ENCODE assay signal across 8 mouse cellular contexts in genomic region chr5:35391656-35392333, GRCm38 (mm10). TPM values are rescaled to one million over a fixed set of nuclear protein-coding genes. Genes with fewer than 3 reads are reported as not detected.
DNase-seq lines count a peak whose midpoint lies in the region; ATAC-seq and TF ChIP-seq lines count a peak whose summit lies in the region.

No protein-coding gene starts in this region.

- H3K9me3 ChIP-seq in embryonic facial prominence, embryonic 15.5 days (replicated peaks): no peaks in the 10 kb centered on the region
- no peaks in the 10 kb centered on the region for H3K9me3 ChIP-seq in limb, embryonic 11.5 days (ENCODE audit: control insufficient read depth, low read length)

- no peaks in the 10 kb centered on the region for H3K79me2 ChIP-seq in liver, adult 2 months (ENCODE audit: control insufficient read depth, insufficient read depth, low read length)

- no peak for ATAC-seq in embryonic facial prominence, embryonic 15.5 days (ENCODE audit: insufficient number of reproducible peaks, low FRiP score, low TSS enrichment, low read depth)
- no peak for ATAC-seq in limb, embryonic 11.5 days (ENCODE audit: insufficient number of reproducible peaks, low FRiP score, low TSS enrichment, low read depth)

- peak overlapping the region; percentile 66 for H3K4me2 ChIP-seq in embryonic facial prominence, embryonic 15.5 days (replicated peaks)
- peak overlapping the region; percentile 35; the same call in 1 of the 2 replicates for H3K4me2 ChIP-seq in limb, embryonic 11.5 days (ENCODE audit: low read depth, severe bottlenecking)

- TF ChIP-seq CTCF in liver, adult 2 months (IDR thresholded peaks at IDR 0.05; ENCODE audit: low read depth, low read length): peak; percentile 30
- no peak for TF ChIP-seq CTCF in cerebellum, adult 2 months (IDR thresholded peaks at IDR 0.05; ENCODE audit: borderline replicate concordance, insufficient read depth, low read depth, low read length)

- under 1% methylated on average over 85 of the region's 88 CpGs for WGBS in liver, adult 2 months
- 1% methylated on average over 88 of the region's 88 CpGs for WGBS in embryonic facial prominence, embryonic 15.5 days
- WGBS in limb, embryonic 11.5 days: under 1% methylated on average over 84 of the region's 88 CpGs
- WGBS in cerebellum, adult 2 months: under 1% methylated on average over 88 of the region's 88 CpGs

- H3K27me3 ChIP-seq in liver, adult 2 months (ENCODE audit: control insufficient read depth, insufficient read depth, low read length): peaks cover 39% of the 10 kb centered on the region
- peaks cover 97% of the 10 kb centered on the region for H3K27me3 ChIP-seq in embryonic facial prominence, embryonic 15.5 days
- H3K27me3 ChIP-seq in limb, embryonic 11.5 days (ENCODE audit: control insufficient read depth, insufficient read depth, low read length): peaks cover 95% of the 10 kb centered on the region
- peaks cover 16% of the 10 kb centered on the region for H3K27me3 ChIP-seq in cerebellum, adult 2 months (ENCODE audit: control insufficient read depth, insufficient read depth, low read length)

- no peaks in the 10 kb centered on the region for H3K36me3 ChIP-seq in liver, adult 2 months (ENCODE audit: control insufficient read depth, insufficient read depth, low read length)
- no peaks in the 10 kb centered on the region for H3K36me3 ChIP-seq in embryonic facial prominence, embryonic 15.5 days
- no peaks in the 10 kb centered on the region for H3K36me3 ChIP-seq in limb, embryonic 11.5 days (ENCODE audit: control insufficient read depth, insufficient read depth, low read length)

- peak overlapping the region; percentile 3; the same call in 1 of the 2 replicates for H3K4me3 ChIP-seq in liver, adult 2 months (ENCODE audit: insufficient read depth, low read depth, low read length)
- H3K4me3 ChIP-seq in embryonic facial prominence, embryonic 15.5 days (replicated peaks): peak overlapping the region; percentile 40
- peak overlapping the region; percentile 23 for H3K4me3 ChIP-seq in limb, embryonic 11.5 days (ENCODE audit: low read depth, low read length)
- no peak overlapping the region for H3K4me3 ChIP-seq in cerebellum, adult 2 months (replicated peaks; ENCODE audit: insufficient read depth, low read depth, low read length)

- no peak overlapping the region for H3K27ac ChIP-seq in liver, adult 2 months (replicated peaks; ENCODE audit: insufficient read depth, low read depth, low read length)
- no peak overlapping the region for H3K27ac ChIP-seq in embryonic facial prominence, embryonic 15.5 days (replicated peaks)
- H3K27ac ChIP-seq in limb, embryonic 11.5 days (replicated peaks; ENCODE audit: low read depth, low read length): no peak overlapping the region
- no peak overlapping the region for H3K27ac ChIP-seq in cerebellum, adult 2 months (ENCODE audit: insufficient read depth, low read length)

- DNase-seq in liver, adult 2 months (ENCODE audit: extremely low read depth, low read depth, low spot score): no peak
- no peak for DNase-seq in liver
- peak; percentile 68 for DNase-seq in limb, embryonic 11.5 days (ENCODE audit: low spot score)
- DNase-seq in retina, postnatal 1 day: peak; percentile 59
- DNase-seq in cerebellum, adult 2 months: no peak
- DNase-seq in right cerebral cortex, postnatal 14 days: no peak
- DNase-seq in spleen, postnatal 36 days (ENCODE audit: low spot score in 2 of 2): no peak

- no peak for TF ChIP-seq POLR2A in liver, adult 2 months (IDR thresholded peaks at IDR 0.05; ENCODE audit: extremely low read depth, insufficient read depth, low read length)
- no peak for TF ChIP-seq POLR2A in cerebellum, adult 2 months (IDR thresholded peaks at IDR 0.05; ENCODE audit: borderline replicate concordance, insufficient read depth, low read length)

- H3K4me1 ChIP-seq in liver, adult 2 months (ENCODE audit: control insufficient read depth, insufficient read depth, low read length): peaks cover 3% of the 10 kb centered on the region; the same call in 1 of the 2 replicates
- H3K4me1 ChIP-seq in embryonic facial prominence, embryonic 15.5 days: peaks cover 35% of the 10 kb centered on the region
- peaks cover 6% of the 10 kb centered on the region for H3K4me1 ChIP-seq in limb, embryonic 11.5 days (ENCODE audit: control insufficient read depth, insufficient read depth, low read length)
- no peaks in the 10 kb centered on the region for H3K4me1 ChIP-seq in cerebellum, adult 2 months (ENCODE audit: control insufficient read depth, insufficient read depth, low read length)

- no peak overlapping the region for H3K9ac ChIP-seq in liver, adult 2 months (ENCODE audit: low read depth, low read length)
- no peak overlapping the region for H3K9ac ChIP-seq in embryonic facial prominence, embryonic 15.5 days
- no peak overlapping the region for H3K9ac ChIP-seq in limb, embryonic 11.5 days (ENCODE audit: low read length)

RNA-seq across cellular contexts. Expression of gene Hmx1, which starts 2.9 kb away (rescaled TPM):
- total RNA-seq in liver, adult 2 months (2014; rRNA removed): not detected in 2 replicates
- not detected in 2 replicates for polyA plus RNA-seq in liver, adult 2 months (2012; rRNA removed)
- 1.2 and 1.7 TPM in 2 replicates for polyA plus RNA-seq in embryonic facial prominence, embryonic 15.5 days (2015; fragmentation: Nextera tagmentation; extraction: Ambion mirVana)
- 0.13 and 0.28 TPM in 2 replicates for polyA plus RNA-seq in limb, embryonic 11.5 days (2014; fragmentation: Nextera tagmentation; extraction: Ambion mirVana)
- not detected in 2 replicates for polyA plus RNA-seq in cerebellum, adult 2 months (2012; rRNA removed)

Comparison
In these comparisons a context has a peak if more than half of its experiments do, and no peak if none do; other contexts are left out.
1. DNase-seq: peak in limb, embryonic 11.5 days (single experiment) and retina, postnatal 1 day (single experiment); none in liver, adult 2 months (single experiment), liver (single experiment), cerebellum, adult 2 months (0 of 2), right cerebral cortex, postnatal 14 days (single experiment) and spleen, postnatal 36 days (0 of 2).